Mouse (Mus musculus) cerebellum, adult 2 months (tissue): ENCODE data around the gene Jakmip3.

ENCODE experiments used
- CTCF ChIP-seq: fragments of 200-500 bp; IDR thresholded peaks from 2 replicates; pipeline ENCODE4 v1.5.1; 2011; ENCODE audit warnings: low read depth, mild to moderate bottlenecking, control low read depth, low read length, moderate library complexity, borderline replicate concordance; ENCODE audit not compliant: insufficient read depth
- POLR2A ChIP-seq: fragments of 200-500 bp; IDR thresholded peaks from 2 replicates; pipeline ENCODE4 v1.6.1; 2011; ENCODE audit warnings: low read length, control low read depth, borderline replicate concordance; ENCODE audit not compliant: insufficient read depth

DNA sequence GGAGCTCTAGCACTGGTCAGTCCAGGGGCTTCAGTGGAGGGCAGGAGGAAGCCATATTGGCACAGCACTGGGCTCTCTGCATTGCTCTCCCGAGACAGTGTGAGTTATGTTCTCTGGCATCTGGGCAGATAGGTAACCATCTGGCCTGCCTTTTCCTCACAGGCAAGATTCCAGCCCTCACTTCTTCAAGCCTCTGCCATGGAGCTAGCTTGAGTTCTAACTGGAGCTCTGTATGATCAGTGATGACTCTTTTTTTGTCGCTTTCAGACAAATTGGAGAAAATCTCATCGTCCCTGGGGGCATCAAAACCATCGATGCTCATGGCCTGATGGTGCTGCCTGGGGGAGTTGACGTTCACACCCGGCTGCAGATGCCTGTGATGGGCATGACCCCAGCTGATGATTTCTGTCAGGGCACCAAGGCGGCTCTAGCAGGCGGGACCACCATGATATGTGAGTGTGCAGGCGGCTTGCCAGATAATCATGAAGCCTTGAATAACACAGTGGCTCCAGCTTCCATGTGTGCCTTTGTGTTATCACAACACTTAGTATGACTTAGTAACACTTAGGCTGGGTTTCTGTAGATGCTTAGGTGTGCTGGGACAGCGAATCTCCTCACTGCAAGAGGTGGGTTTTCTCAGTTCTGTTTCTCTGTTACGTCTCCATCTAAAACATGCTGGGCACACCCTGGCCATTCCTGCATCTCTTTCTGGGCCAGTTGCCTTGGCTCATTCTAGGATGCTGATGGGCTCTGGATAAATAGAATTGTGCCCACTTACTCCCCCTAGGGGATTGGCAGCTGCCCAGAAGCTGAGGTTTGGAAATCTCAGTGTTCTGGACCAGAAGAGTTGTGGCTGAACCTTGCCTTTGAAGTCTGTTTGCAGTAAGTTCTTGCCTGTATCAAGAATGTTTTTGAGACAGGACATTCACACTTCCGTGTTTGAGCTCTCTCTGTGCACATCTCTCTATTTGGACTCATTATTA is 149.7 kb downstream of the Jakmip3 start:
- no peak for TF ChIP-seq CTCF
- no peak for TF ChIP-seq POLR2A
